Mouse (Mus musculus) monocyte, adult 5-6 weeks (primary cell): ENCODE measurements around the gene Aar2. TPM values are rescaled to one million over a fixed set of nuclear protein-coding genes. Genes with fewer than 3 reads are reported as not detected.

Experiments used
- ATAC-seq: fragments of 153-309, 156-312 bp; replicated peaks from 2 replicates; pipeline ENCODE4 v1.8.0; 2017; ENCODE audit warnings: mild to moderate bottlenecking; ENCODE audit not compliant: low TSS enrichment, insufficient number of reproducible peaks, severe bottlenecking, poor library complexity, low FRiP score
- total RNA-seq: library from RNA; stranded (forward); fragments of 200-1000, 200-491, 200-594 nt; gene quantifications from 3 replicates; pipeline ENCODE4 v1.2.3, GENCODE M21; 2017

Aar2 gene
- 7.2 to 15.5 TPM (median 14.9 TPM) in 3 replicates for total RNA-seq

GRCm38 (mm10) chr2:156547123-156547891, at the start of gene Aar2:
Gene Aar2 (plus strand): TSS chr2:156547584.
- ATAC-seq: peak; percentile 93

GRCm38 (mm10) chr2:156497915-156498314, 49.5 kb upstream of the Aar2 start:
- ATAC-seq: no peak

GRCm38 (mm10) chr2:156501025-156501424, 46.4 kb upstream of the Aar2 start:
- no peak for ATAC-seq

GRCm38 (mm10) chr2:156505533-156505932, 41.9 kb upstream of the Aar2 start:
- no peak for ATAC-seq

- no peak for ATAC-seq
These were observed 35.4 kb upstream of the Aar2 start for GRCm38 (mm10) chr2:156512028-156512427.

- ATAC-seq: no peak
These were observed 34.8 kb upstream of the Aar2 start for GRCm38 (mm10) chr2:156512561-156512960.

- no peak for ATAC-seq
These were observed 32.3 kb upstream of the Aar2 start for GRCm38 (mm10) chr2:156515102-156515501.

- peak; percentile 75 for ATAC-seq
These were observed 31.7 kb upstream of the Aar2 start for GRCm38 (mm10) chr2:156515565-156516185.

GRCm38 (mm10) chr2:156516678-156517077, 30.7 kb upstream of the Aar2 start:
- ATAC-seq: 0 out of 2 replicates have a peak, but pooled peaks have one; percentile 33

GRCm38 (mm10) chr2:156518306-156518705, 29.1 kb upstream of the Aar2 start:
- no peak for ATAC-seq

- ATAC-seq: no peak
These were observed 27.8 kb upstream of the Aar2 start for GRCm38 (mm10) chr2:156519584-156519983.

- ATAC-seq: peak; percentile 78
These were observed 24.4 kb upstream of the Aar2 start for GRCm38 (mm10) chr2:156522994-156523393.

GRCm38 (mm10) chr2:156524078-156524477, 23.3 kb upstream of the Aar2 start:
- no peak for ATAC-seq

- no peak for ATAC-seq
These were observed 17.7 kb upstream of the Aar2 start for GRCm38 (mm10) chr2:156529726-156530125.

GRCm38 (mm10) chr2:156533160-156533559, 14.2 kb upstream of the Aar2 start:
- no peak for ATAC-seq

GRCm38 (mm10) chr2:156538817-156539555, 8.4 kb upstream of the Aar2 start:
- ATAC-seq: no peak

- ATAC-seq: no peak
These were observed 6.4 kb upstream of the Aar2 start for GRCm38 (mm10) chr2:156540991-156541390.

GRCm38 (mm10) chr2:156542410-156542809, 5.0 kb upstream of the Aar2 start:
- no peak for ATAC-seq

- ATAC-seq: no peak
These were observed 3.6 kb upstream of the Aar2 start for GRCm38 (mm10) chr2:156543804-156544203.
